Mouse (Mus musculus) cerebellum, postnatal 10 days (tissue): ENCODE measurements around the gene Med13.
A peak's percentile ranks its signal among the peaks of the same experiment; 100 is the strongest.
"Not testable (repeated sequence)": the region's sequence is repeated elsewhere in the genome, so short reads cannot be mapped to it uniquely, and the experiment has no call there.

Experiments used
- DNase-seq, 2 experiments: peaks; one replicate each; pipeline ENCODE4 v3.0.0; 2021; ENCODE audit warnings: mixed read lengths in 2 of 2

Med13 gene

GRCm38 (mm10) chr11:86378981-86379380 is 21.6 kb upstream of the Med13 start:
- no peak for DNase-seq

- DNase-seq = no peak
Observed at GRCm38 (mm10) chr11:86377841-86378240, 20.4 kb upstream of the Med13 start.

- no peak for DNase-seq
Observed at GRCm38 (mm10) chr11:86376707-86377106, 19.3 kb upstream of the Med13 start.

- DNase-seq = no peak
Observed at GRCm38 (mm10) chr11:86375086-86375485, 17.7 kb upstream of the Med13 start.

GRCm38 (mm10) chr11:86371266-86371665 is 13.9 kb upstream of the Med13 start:
- DNase-seq = no peak

GRCm38 (mm10) chr11:86369860-86370259 is 12.5 kb upstream of the Med13 start:
- DNase-seq = no peak

GRCm38 (mm10) chr11:86369003-86369402 is 11.6 kb upstream of the Med13 start:
- DNase-seq = no peak

- DNase-seq = no peak
Observed at GRCm38 (mm10) chr11:86364709-86365452, 7.5 kb upstream of the Med13 start.

- DNase-seq = peak; percentile 100
Observed at GRCm38 (mm10) chr11:86357984-86358528, 654 bp upstream of the Med13 start.

- no peak for DNase-seq
Observed at GRCm38 (mm10) chr11:86356007-86356853, 1.2 kb downstream of the Med13 start.

- DNase-seq = no peak
Observed at GRCm38 (mm10) chr11:86353586-86353985, 3.8 kb downstream of the Med13 start.

GRCm38 (mm10) chr11:86351766-86352315 is 5.6 kb downstream of the Med13 start:
- DNase-seq = peak in 1 of 2 experiments; percentile 7

- no peak for DNase-seq
Observed at GRCm38 (mm10) chr11:86350636-86351138, 6.7 kb downstream of the Med13 start.

GRCm38 (mm10) chr11:86349325-86349724 is 8.1 kb downstream of the Med13 start:
- no peak for DNase-seq

- DNase-seq = no peak
Observed at GRCm38 (mm10) chr11:86348872-86349271, 8.5 kb downstream of the Med13 start.

- DNase-seq = no peak
Observed at GRCm38 (mm10) chr11:86347387-86348122, 9.8 kb downstream of the Med13 start.

GRCm38 (mm10) chr11:86346525-86346924 is 10.9 kb downstream of the Med13 start:
- no peak for DNase-seq

- not testable (repeated sequence) for DNase-seq
Observed at GRCm38 (mm10) chr11:86344940-86345339, 12.5 kb downstream of the Med13 start.

- DNase-seq = no peak
Observed at GRCm38 (mm10) chr11:86324251-86324650, 33.2 kb downstream of the Med13 start.

- not testable (repeated sequence) for DNase-seq
Observed at GRCm38 (mm10) chr11:86314992-86315391, 42.4 kb downstream of the Med13 start.

GRCm38 (mm10) chr11:86310280-86310679 is 47.1 kb downstream of the Med13 start:
- no peak for DNase-seq

GRCm38 (mm10) chr11:86292201-86292600 is 65.2 kb downstream of the Med13 start:
- not testable (repeated sequence) for DNase-seq
